Mouse (Mus musculus): Measurements from ENCODE around the gene Ntn1.

DNA sequence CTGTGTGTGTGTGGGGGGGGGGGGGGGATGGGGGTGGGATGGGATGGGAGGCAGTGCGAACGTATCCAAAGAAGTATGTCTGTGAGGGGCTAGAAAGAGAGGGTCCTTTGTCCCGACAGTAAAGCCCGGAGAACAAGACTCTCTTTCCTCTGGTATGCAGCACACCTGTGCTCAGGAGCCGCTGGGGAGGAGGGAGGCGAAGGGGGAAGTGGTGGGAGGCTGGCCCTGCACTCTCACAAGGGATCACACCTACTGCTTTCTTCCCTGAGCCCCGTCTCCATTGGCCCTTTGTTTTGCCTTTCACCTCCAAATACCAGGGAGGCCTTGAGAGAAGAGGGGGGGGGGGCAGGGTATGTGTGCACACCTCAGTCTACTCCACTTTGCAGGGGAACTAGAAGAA, 123.7 kb downstream of the Ntn1 start:
- no peak for TF ChIP-seq GATA1 (IDR thresholded peaks at IDR 0.05; ENCODE audit: low read length)
- no peak for TF ChIP-seq TAL1 (IDR thresholded peaks at IDR 0.05; ENCODE audit: low read length)
